Mouse (Mus musculus): Measurements from ENCODE around the gene Retnlb. TPM values are rescaled to one million over a fixed set of nuclear protein-coding genes. Genes with fewer than 3 reads are reported as not detected.

Gene Retnlb
- polyA plus RNA-seq, 1 experiment from 2014 or later: not detected

DNA sequence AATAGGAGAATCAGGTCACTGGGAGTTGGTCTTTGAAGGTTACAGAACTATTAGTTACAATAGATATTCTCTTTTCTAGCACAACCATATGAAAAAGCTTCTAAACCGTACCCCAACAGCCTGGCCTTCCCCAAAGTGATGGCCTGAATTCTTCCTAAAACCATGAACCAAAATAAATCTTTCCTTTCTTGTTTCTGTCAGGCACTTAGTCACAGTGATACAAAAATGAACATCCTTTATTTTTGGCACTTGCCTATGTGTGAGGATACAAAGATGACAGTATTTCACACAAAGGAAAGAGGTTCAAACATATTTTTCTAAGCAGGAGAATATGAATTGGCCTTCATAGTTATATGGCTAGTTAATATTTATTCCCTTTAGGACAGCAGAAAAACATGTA lies 11.2 kb upstream of the Retnlb start:
- Histone ChIP-seq H3K4me1 (ENCODE audit: control insufficient read depth, insufficient read depth, low read length) (no peaks in the 10 kb centered on the region), H3K27ac (ENCODE audit: low read depth, low read length) (no peak overlapping the region), H3K27me3 (ENCODE audit: control insufficient read depth, insufficient read depth, low read length) (no peaks in the 10 kb centered on the region), H3K4me3 (ENCODE audit: low read depth, low read length) (no peak overlapping the region), H3K4me2 (no peak overlapping the region), H3K9ac (ENCODE audit: low read depth, low read length) (no peak overlapping the region), H3K36me3 (ENCODE audit: control insufficient read depth, insufficient read depth, low read length) (no peaks in the 10 kb centered on the region), H3K9me3 (replicated peaks; ENCODE audit: control insufficient read depth, low read length) (no peaks in the 10 kb centered on the region)
- no peak for ATAC-seq (replicated peaks; ENCODE audit: insufficient number of reproducible peaks, low FRiP score, low TSS enrichment)
- WGBS (ENCODE audit: insufficient replicate concordance): 84% methylated on average over 1 of the region's 1 CpGs

DNA sequence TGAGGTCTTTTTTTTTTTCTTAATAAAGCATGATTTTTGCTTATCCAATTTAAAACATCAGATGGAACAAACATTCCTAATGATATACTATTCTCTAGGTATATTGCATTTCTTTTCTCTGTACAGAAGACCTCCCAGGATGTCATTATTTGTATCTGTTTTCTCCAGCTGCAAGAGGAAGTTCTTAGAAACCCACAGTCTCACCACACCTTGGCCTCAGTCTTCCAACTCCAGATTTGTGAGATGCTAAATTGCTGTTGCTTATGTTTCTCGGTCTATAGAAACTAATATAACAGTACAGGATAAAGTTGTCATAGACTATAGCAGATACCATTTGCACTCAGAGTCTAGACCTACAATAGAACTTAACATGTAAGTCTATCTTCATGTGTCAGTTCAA lies 10.1 kb upstream of the Retnlb start:
- Histone ChIP-seq H3K9me3 (replicated peaks; ENCODE audit: control insufficient read depth, low read length) (no peaks in the 10 kb centered on the region), H3K4me2 (no peak overlapping the region), H3K27me3 (ENCODE audit: control insufficient read depth, insufficient read depth, low read length) (no peaks in the 10 kb centered on the region), H3K9ac (ENCODE audit: low read depth, low read length) (no peak overlapping the region), H3K36me3 (ENCODE audit: control insufficient read depth, insufficient read depth, low read length) (no peaks in the 10 kb centered on the region), H3K27ac (ENCODE audit: low read depth, low read length) (no peak overlapping the region), H3K4me3 (ENCODE audit: low read depth, low read length) (no peak overlapping the region), H3K4me1 (ENCODE audit: control insufficient read depth, insufficient read depth, low read length) (no peaks in the 10 kb centered on the region)
- no peak for ATAC-seq (replicated peaks; ENCODE audit: insufficient number of reproducible peaks, low FRiP score, low TSS enrichment)
- WGBS (ENCODE audit: insufficient replicate concordance): 74% methylated on average over 1 of the region's 1 CpGs

DNA sequence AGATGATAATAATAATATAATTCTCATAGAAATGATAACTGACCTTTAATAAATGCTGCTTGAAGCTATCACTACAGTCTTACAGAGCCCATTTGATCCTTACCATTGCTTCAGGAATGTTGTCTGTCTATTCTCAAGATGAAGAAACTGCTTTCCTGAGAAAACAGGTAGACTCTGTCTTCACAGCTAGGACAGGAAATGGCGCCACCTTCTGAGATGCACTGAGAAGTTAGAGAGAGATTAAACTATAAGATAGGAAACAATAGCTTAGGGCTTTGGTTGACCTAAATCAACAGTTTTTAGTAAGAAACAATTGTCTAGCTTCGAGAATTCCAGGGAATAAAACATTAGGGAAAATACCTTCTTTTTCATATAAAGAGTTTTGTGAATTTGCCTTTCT lies 7.3 kb upstream of the Retnlb start:
- Histone ChIP-seq H3K9me3 (replicated peaks; ENCODE audit: control insufficient read depth, low read length) (no peaks in the 10 kb centered on the region), H3K4me3 (ENCODE audit: low read depth, low read length) (no peak overlapping the region), H3K27me3 (ENCODE audit: control insufficient read depth, insufficient read depth, low read length) (no peaks in the 10 kb centered on the region), H3K4me2 (no peak overlapping the region), H3K36me3 (ENCODE audit: control insufficient read depth, insufficient read depth, low read length) (no peaks in the 10 kb centered on the region), H3K9ac (ENCODE audit: low read depth, low read length) (no peak overlapping the region), H3K4me1 (ENCODE audit: control insufficient read depth, insufficient read depth, low read length) (no peaks in the 10 kb centered on the region), H3K27ac (ENCODE audit: low read depth, low read length) (no peak overlapping the region)
- ATAC-seq (replicated peaks; ENCODE audit: insufficient number of reproducible peaks, low FRiP score, low TSS enrichment): no peak
- WGBS (ENCODE audit: insufficient replicate concordance): 46% methylated on average over 2 of the region's 2 CpGs

DNA sequence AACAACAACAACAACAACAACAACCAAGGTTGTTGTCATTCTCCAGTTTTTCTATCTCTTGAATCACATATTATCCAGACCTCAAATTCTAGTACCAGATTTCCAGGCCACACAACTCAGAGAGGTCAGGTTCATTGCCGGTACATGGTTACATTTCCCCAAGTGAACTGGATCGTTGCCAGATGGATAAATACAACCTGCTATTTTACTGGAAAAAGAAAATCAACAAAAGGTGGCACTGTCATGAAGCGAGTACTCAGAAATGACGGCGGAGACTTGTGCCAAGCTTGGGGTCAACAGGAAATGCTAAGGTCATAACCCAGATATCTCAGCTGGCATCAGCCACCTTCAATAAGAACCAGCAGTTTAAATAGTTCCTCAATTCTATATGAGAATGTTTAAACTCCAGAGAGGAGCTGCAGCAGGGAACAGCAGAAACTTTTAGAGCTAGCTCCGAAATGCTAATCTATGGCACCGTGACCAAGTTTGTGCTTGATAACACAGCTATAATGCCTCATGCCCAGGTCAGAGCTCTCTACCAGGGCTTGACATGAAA lies 4.7 kb upstream of the Retnlb start:
- Histone ChIP-seq H3K4me3 (ENCODE audit: low read depth, low read length) (no peak overlapping the region), H3K9me3 (replicated peaks; ENCODE audit: control insufficient read depth, low read length) (no peaks in the 10 kb centered on the region), H3K27me3 (ENCODE audit: control insufficient read depth, insufficient read depth, low read length) (no peaks in the 10 kb centered on the region), H3K4me1 (ENCODE audit: control insufficient read depth, insufficient read depth, low read length) (no peaks in the 10 kb centered on the region), H3K36me3 (ENCODE audit: control insufficient read depth, insufficient read depth, low read length) (no peaks in the 10 kb centered on the region), H3K9ac (ENCODE audit: low read depth, low read length) (no peak overlapping the region), H3K4me2 (no peak overlapping the region), H3K27ac (ENCODE audit: low read depth, low read length) (no peak overlapping the region)
- WGBS (ENCODE audit: insufficient replicate concordance): 67% methylated on average over 7 of the region's 7 CpGs
- no peak for ATAC-seq (replicated peaks; ENCODE audit: insufficient number of reproducible peaks, low FRiP score, low TSS enrichment)

DNA sequence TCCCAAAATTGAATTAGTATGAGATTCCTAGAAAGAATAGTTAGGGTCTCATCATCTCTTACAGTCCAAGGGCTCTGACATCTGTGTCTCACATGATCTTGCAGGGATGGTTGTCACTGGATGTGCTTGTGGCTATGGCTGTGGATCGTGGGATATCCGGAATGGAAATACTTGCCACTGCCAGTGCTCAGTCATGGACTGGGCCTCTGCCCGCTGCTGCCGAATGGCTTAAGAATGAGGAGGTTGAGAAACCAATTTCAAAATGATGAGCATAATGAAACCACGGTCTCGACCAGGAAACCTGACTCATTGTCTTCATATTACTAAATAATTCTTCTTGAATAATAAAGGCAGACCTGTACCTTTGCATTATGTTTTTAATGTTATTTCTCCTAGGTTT lies 1.9 kb downstream of the Retnlb start:
- Histone ChIP-seq H3K9ac (ENCODE audit: low read depth, low read length) (no peak overlapping the region), H3K4me3 (ENCODE audit: low read depth, low read length) (no peak overlapping the region), H3K4me2 (no peak overlapping the region), H3K4me1 (ENCODE audit: control insufficient read depth, insufficient read depth, low read length) (no peaks in the 10 kb centered on the region), H3K36me3 (ENCODE audit: control insufficient read depth, insufficient read depth, low read length) (no peaks in the 10 kb centered on the region), H3K27ac (ENCODE audit: low read depth, low read length) (no peak overlapping the region), H3K27me3 (ENCODE audit: control insufficient read depth, insufficient read depth, low read length) (no peaks in the 10 kb centered on the region), H3K9me3 (replicated peaks; ENCODE audit: control insufficient read depth, low read length) (no peaks in the 10 kb centered on the region)
- ATAC-seq (replicated peaks; ENCODE audit: insufficient number of reproducible peaks, low FRiP score, low TSS enrichment): no peak
- 93% methylated on average over 6 of the region's 6 CpGs for WGBS (ENCODE audit: insufficient replicate concordance)

DNA sequence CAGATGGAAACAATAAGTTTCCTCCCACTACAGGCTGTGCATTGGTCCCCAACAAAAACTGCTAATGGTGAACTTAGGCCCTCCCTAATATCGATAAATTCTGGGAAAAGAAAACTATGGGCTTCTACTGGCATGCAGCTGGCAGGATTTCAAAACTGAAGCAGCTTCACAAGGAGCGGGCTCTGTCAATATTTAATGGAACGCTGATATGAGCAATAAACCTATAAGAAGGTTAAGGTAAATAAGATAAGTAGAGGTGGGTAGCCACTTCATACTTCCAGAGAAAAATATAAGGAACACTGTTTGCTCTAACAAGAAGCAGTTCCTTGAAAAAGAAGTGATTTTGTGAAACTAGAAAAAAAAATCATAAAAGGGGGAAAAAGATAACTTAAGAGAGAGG lies 9.8 kb downstream of the Retnlb start:
- no peaks in the 10 kb centered on the region for H3K9me3 ChIP-seq (replicated peaks; ENCODE audit: control insufficient read depth, low read length)
- ATAC-seq (replicated peaks; ENCODE audit: insufficient number of reproducible peaks, low FRiP score, low TSS enrichment): no peak
- no peak overlapping the region for H3K27ac ChIP-seq (ENCODE audit: low read depth, low read length)
- H3K36me3 ChIP-seq (ENCODE audit: control insufficient read depth, insufficient read depth, low read length): no peaks in the 10 kb centered on the region
- no peak overlapping the region for H3K4me3 ChIP-seq (ENCODE audit: low read depth, low read length)
- H3K4me1 ChIP-seq (ENCODE audit: control insufficient read depth, insufficient read depth, low read length): no peaks in the 10 kb centered on the region
- WGBS (ENCODE audit: insufficient replicate concordance): 71% methylated on average over 3 of the region's 3 CpGs
- no peaks in the 10 kb centered on the region for H3K27me3 ChIP-seq (ENCODE audit: control insufficient read depth, insufficient read depth, low read length)
- no peak overlapping the region for H3K4me2 ChIP-seq
- H3K9ac ChIP-seq (ENCODE audit: low read depth, low read length): no peak overlapping the region

DNA sequence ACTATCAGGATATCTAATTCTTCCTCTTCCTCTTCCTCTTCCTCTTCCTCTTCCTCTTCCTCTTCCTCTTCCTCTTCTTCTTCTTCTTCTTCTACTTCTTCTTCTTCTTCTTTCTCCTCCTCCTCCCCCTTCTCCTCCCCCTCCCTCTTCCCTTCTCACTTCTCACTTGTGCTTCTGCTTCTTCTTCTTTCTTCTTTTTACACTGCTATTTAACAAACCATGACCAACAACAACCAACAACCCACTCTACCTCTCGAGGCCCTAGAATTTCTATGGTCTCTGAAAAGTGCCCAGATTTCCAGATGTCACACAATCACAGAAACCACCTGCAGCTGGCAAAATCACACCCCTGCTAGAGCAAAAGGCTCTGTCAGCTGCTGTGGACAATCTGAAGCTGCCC lies 11.0 kb downstream of the Retnlb start:
- Histone ChIP-seq H3K4me1 (ENCODE audit: control insufficient read depth, insufficient read depth, low read length) (no peaks in the 10 kb centered on the region), H3K27me3 (ENCODE audit: control insufficient read depth, insufficient read depth, low read length) (no peaks in the 10 kb centered on the region), H3K4me2 (no peak overlapping the region), H3K9ac (ENCODE audit: low read depth, low read length) (no peak overlapping the region), H3K4me3 (ENCODE audit: low read depth, low read length) (no peak overlapping the region), H3K9me3 (replicated peaks; ENCODE audit: control insufficient read depth, low read length) (no peaks in the 10 kb centered on the region), H3K36me3 (ENCODE audit: control insufficient read depth, insufficient read depth, low read length) (no peaks in the 10 kb centered on the region), H3K27ac (ENCODE audit: low read depth, low read length) (no peak overlapping the region)
- 47% methylated on average over 1 of the region's 1 CpGs for WGBS (ENCODE audit: insufficient replicate concordance)
- ATAC-seq (replicated peaks; ENCODE audit: insufficient number of reproducible peaks, low FRiP score, low TSS enrichment): no peak

DNA sequence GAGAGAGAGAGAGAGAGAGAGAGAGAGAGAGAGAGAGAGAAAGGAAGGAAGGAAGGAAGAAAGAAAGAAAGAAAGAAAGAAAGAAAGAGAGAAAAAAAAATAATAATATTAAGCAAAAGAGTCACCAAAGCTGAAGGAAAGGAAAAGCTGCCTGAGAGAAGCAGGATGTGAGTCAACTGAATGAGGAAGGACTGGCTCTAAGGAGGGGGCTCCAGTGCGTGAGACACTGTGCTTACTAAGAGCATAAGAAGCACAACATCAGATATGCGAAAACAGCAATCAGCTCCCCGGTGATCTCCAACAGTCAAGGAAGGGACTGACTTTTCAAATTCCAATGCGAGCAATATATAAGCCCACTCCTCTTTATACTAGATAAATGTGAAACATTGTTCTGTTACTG lies 12.4 kb downstream of the Retnlb start:
- ATAC-seq (replicated peaks; ENCODE audit: insufficient number of reproducible peaks, low FRiP score, low TSS enrichment): no peak

DNA sequence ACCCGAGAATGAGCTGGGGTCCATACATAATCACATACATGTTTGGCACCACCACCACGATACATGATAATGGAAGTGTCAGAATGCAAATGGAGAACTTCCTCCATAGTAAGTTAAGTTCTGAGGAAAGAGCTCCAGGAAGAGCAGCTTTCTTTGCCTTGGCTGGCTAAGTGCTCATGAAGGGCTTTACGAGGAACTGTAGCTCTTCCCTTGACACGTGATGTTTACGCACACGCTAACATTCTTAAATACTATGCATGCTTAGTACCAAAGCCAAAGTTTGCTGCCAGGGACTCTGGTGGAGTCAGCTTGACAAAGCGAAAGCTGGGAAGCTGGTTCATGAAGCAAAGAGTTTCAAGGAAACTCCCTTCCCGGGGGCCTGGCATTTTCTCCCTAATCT lies 15.4 kb downstream of the Retnlb start:
- H3K4me1 ChIP-seq (ENCODE audit: control insufficient read depth, insufficient read depth, low read length): no peaks in the 10 kb centered on the region
- no peak overlapping the region for H3K9ac ChIP-seq (ENCODE audit: low read depth, low read length)
- 63% methylated on average over 7 of the region's 8 CpGs for WGBS (ENCODE audit: insufficient replicate concordance)
- no peaks in the 10 kb centered on the region for H3K27me3 ChIP-seq (ENCODE audit: control insufficient read depth, insufficient read depth, low read length)
- no peaks in the 10 kb centered on the region for H3K9me3 ChIP-seq (replicated peaks; ENCODE audit: control insufficient read depth, low read length)
- no peak for ATAC-seq (replicated peaks; ENCODE audit: insufficient number of reproducible peaks, low FRiP score, low TSS enrichment)
- H3K4me3 ChIP-seq (ENCODE audit: low read depth, low read length): no peak overlapping the region
- H3K4me2 ChIP-seq: no peak overlapping the region
- no peak overlapping the region for H3K27ac ChIP-seq (ENCODE audit: low read depth, low read length)
- no peaks in the 10 kb centered on the region for H3K36me3 ChIP-seq (ENCODE audit: control insufficient read depth, insufficient read depth, low read length)

More for the DNA sequence above, 12.4 kb downstream of the Retnlb start:
- Histone ChIP-seq H3K27me3 (ENCODE audit: control insufficient read depth, insufficient read depth, low read length) (no peaks in the 10 kb centered on the region), H3K9ac (ENCODE audit: low read depth, low read length) (no peak overlapping the region), H3K4me2 (no peak overlapping the region), H3K9me3 (replicated peaks; ENCODE audit: control insufficient read depth, low read length) (no peaks in the 10 kb centered on the region), H3K27ac (ENCODE audit: low read depth, low read length) (no peak overlapping the region), H3K36me3 (ENCODE audit: control insufficient read depth, insufficient read depth, low read length) (no peaks in the 10 kb centered on the region), H3K4me3 (ENCODE audit: low read depth, low read length) (no peak overlapping the region), H3K4me1 (ENCODE audit: control insufficient read depth, insufficient read depth, low read length) (no peaks in the 10 kb centered on the region)
- 64% methylated on average over 4 of the region's 4 CpGs for WGBS (ENCODE audit: insufficient replicate concordance)
